Mouse (Mus musculus): ENCODE measurements at regions not wholly inside any gene's neighbourhood (a gene's known extent, or its start where the extent isn't known, plus 50 kb on each side); places are given as distances from the start of the nearest gene placed in this dataset.

- Histone ChIP-seq H3K27me3 (ENCODE audit: control insufficient read depth, insufficient read depth, insufficient read length) (no peaks in the 10 kb centered on the region), H3K79me3 (ENCODE audit: low read depth) (no peaks in the 10 kb centered on the region), H3K4me3 (ENCODE audit: insufficient read depth, poor library complexity, severe bottlenecking) (no peak overlapping the region), H3ac (ENCODE audit: control insufficient read depth, insufficient read length, low read depth) (no peak overlapping the region), H3K36me3 (ENCODE audit: control insufficient read depth, insufficient read depth) (no peaks in the 10 kb centered on the region), H3K79me2 (ENCODE audit: control insufficient read depth, insufficient read depth) (no peaks in the 10 kb centered on the region)
- TF ChIP-seq MYOD1 (IDR thresholded peaks at IDR 0.05; ENCODE audit: control insufficient read depth, insufficient read length, low read depth) (no peak), FOSL1 (IDR thresholded peaks at IDR 0.05; ENCODE audit: insufficient read depth, low read length, poor library complexity, severe bottlenecking) (no peak), USF1 (IDR thresholded peaks at IDR 0.05; ENCODE audit: low read depth) (no peak), MYOG (IDR thresholded peaks at IDR 0.05; ENCODE audit: control insufficient read depth, extremely low read depth, insufficient read length) (no peak), CEBPB (IDR thresholded peaks at IDR 0.05; ENCODE audit: low read depth) (no peak), CTCF (IDR thresholded peaks at IDR 0.05; ENCODE audit: control insufficient read depth, insufficient read depth, insufficient read length) (no peak), MAX (IDR thresholded peaks at IDR 0.05) (no peak)
These were observed 51.2 kb upstream of the Lclat1 start for GRCm38 (mm10) chr17:73056616-73057015.
